Mouse (Mus musculus): ENCODE measurements around the gene Slc7a5.

Gene Slc7a5

GRCm38 (mm10) chr8:121880818-121881217, 26.7 kb downstream of the Slc7a5 start:
- DNase-seq (ENCODE audit: low spot score): no peak

GRCm38 (mm10) chr8:121879712-121880111, 27.8 kb downstream of the Slc7a5 start:
- DNase-seq (ENCODE audit: low spot score): no peak

GRCm38 (mm10) chr8:121877828-121878480, 29.5 kb downstream of the Slc7a5 start:
- no peak for DNase-seq (ENCODE audit: low spot score)

- DNase-seq (ENCODE audit: low spot score): no peak
These were observed 30.3 kb downstream of the Slc7a5 start for GRCm38 (mm10) chr8:121877212-121877611.

- DNase-seq (ENCODE audit: low spot score): no peak
These were observed 32.0 kb downstream of the Slc7a5 start for GRCm38 (mm10) chr8:121875517-121875916.

- no peak for DNase-seq (ENCODE audit: low spot score)
These were observed 32.4 kb downstream of the Slc7a5 start for GRCm38 (mm10) chr8:121875045-121875444.

GRCm38 (mm10) chr8:121874031-121874430, 33.5 kb downstream of the Slc7a5 start:
- DNase-seq (ENCODE audit: low spot score): peak; percentile 61

- DNase-seq (ENCODE audit: low spot score): no peak
These were observed 35.6 kb downstream of the Slc7a5 start for GRCm38 (mm10) chr8:121871833-121872440.

GRCm38 (mm10) chr8:121870190-121870589, 37.3 kb downstream of the Slc7a5 start:
- DNase-seq (ENCODE audit: low spot score): no peak

- DNase-seq (ENCODE audit: low spot score): no peak
These were observed 38.6 kb downstream of the Slc7a5 start for GRCm38 (mm10) chr8:121868896-121869295.

GRCm38 (mm10) chr8:121868196-121868595, 39.3 kb downstream of the Slc7a5 start:
- DNase-seq (ENCODE audit: low spot score): no peak

- DNase-seq (ENCODE audit: low spot score): no peak
These were observed 42.1 kb downstream of the Slc7a5 start for GRCm38 (mm10) chr8:121865356-121865755.

GRCm38 (mm10) chr8:121861806-121862548, 45.5 kb downstream of the Slc7a5 start:
- no peak for DNase-seq (ENCODE audit: low spot score)

- no peak for DNase-seq (ENCODE audit: low spot score)
These were observed 46.2 kb downstream of the Slc7a5 start for GRCm38 (mm10) chr8:121861276-121861675.

GRCm38 (mm10) chr8:121857747-121858146, 49.7 kb downstream of the Slc7a5 start:
- DNase-seq (ENCODE audit: low spot score): no peak

GRCm38 (mm10) chr8:121857331-121857730, 50.2 kb downstream of the Slc7a5 start:
- DNase-seq (ENCODE audit: low spot score): no peak

- DNase-seq (ENCODE audit: low spot score): no peak
These were observed 51.3 kb downstream of the Slc7a5 start for GRCm38 (mm10) chr8:121856071-121856746.

GRCm38 (mm10) chr8:121853586-121853985, 53.9 kb downstream of the Slc7a5 start:
- no peak for DNase-seq (ENCODE audit: low spot score)

GRCm38 (mm10) chr8:121852464-121852863, 55.0 kb downstream of the Slc7a5 start:
- DNase-seq (ENCODE audit: low spot score): no peak

GRCm38 (mm10) chr8:121851716-121852115, 55.8 kb downstream of the Slc7a5 start:
- peak; percentile 26 for DNase-seq (ENCODE audit: low spot score)

- peak; percentile 95 for DNase-seq (ENCODE audit: low spot score)
These were observed 56.5 kb downstream of the Slc7a5 start for GRCm38 (mm10) chr8:121850821-121851470.

GRCm38 (mm10) chr8:121850436-121850820, 57.1 kb downstream of the Slc7a5 start:
- DNase-seq (ENCODE audit: low spot score): no peak
